Mouse (Mus musculus) myocyte (in vitro differentiated cells): ENCODE results near the gene Gosr1. TPM values are rescaled to one million over a fixed set of nuclear protein-coding genes. Genes with fewer than 3 reads are reported as not detected.
"Not testable (repeated sequence)": the region's sequence is repeated elsewhere in the genome, so short reads cannot be mapped to it uniquely, and the experiment has no call there.

Experiments used
- H3K27me3 ChIP-seq: one replicate; pipeline ENCODE4 v1.6.1; 2011; ENCODE audit not compliant: control insufficient read depth, insufficient read depth, insufficient read length
- H3K36me3 ChIP-seq: one replicate; pipeline ENCODE4 v1.6.1; 2011; ENCODE audit not compliant: control insufficient read depth, insufficient read depth
- H3K4me2 ChIP-seq: one replicate; pipeline ENCODE4 v1.6.1; 2011; ENCODE audit warnings: low read depth, control low read depth
- H3K4me3 ChIP-seq: one replicate; pipeline ENCODE4 v1.5.1; 2011; ENCODE audit warnings: mild to moderate bottlenecking, control low read depth, moderate library complexity
- H3K79me2 ChIP-seq: one replicate; pipeline ENCODE4 v1.6.1; 2011; ENCODE audit not compliant: control insufficient read depth, insufficient read depth
- H3ac ChIP-seq: one replicate; pipeline ENCODE4 v1.6.1; 2011; ENCODE audit not compliant: control insufficient read depth, insufficient read length
- CEBPB ChIP-seq: IDR thresholded peaks from 2 replicates; pipeline ENCODE4 v1.6.1; 2011; ENCODE audit warnings: mild to moderate bottlenecking, moderate library complexity; ENCODE audit not compliant: poor library complexity, insufficient read depth, severe bottlenecking
- E2F4 ChIP-seq: IDR thresholded peaks from one replicate; pipeline ENCODE4 v1.6.1; 2011; ENCODE audit warnings: mild to moderate bottlenecking, control low read depth, moderate library complexity; ENCODE audit not compliant: insufficient read depth
- MAX ChIP-seq: IDR thresholded peaks from one replicate; pipeline ENCODE4 v1.6.1; 2011; ENCODE audit warnings: low read depth, mild to moderate bottlenecking, control low read depth
- MYOD1 ChIP-seq, 3 experiments: IDR thresholded peaks; one replicate each; pipeline ENCODE4 v1.6.1; 2011; ENCODE audit warnings: control low read depth in 2 of 3, low read depth in 2 of 3, mild to moderate bottlenecking in 2 of 3, moderate library complexity in 1 of 3; ENCODE audit not compliant: insufficient read length in 2 of 3, control insufficient read depth in 1 of 3
- MYOG ChIP-seq, 3 experiments: IDR thresholded peaks; one replicate each; pipeline ENCODE4 v1.6.1; 2011; ENCODE audit warnings: control low read depth in 2 of 3, low read depth in 2 of 3, mild to moderate bottlenecking in 2 of 3; ENCODE audit not compliant: insufficient read length in 2 of 3, control insufficient read depth in 1 of 3, insufficient read depth in 1 of 3
- POLR2A ChIP-seq: IDR thresholded peaks from one replicate; pipeline ENCODE4 v1.6.1; 2011; ENCODE audit warnings: low read depth, mild to moderate bottlenecking, control low read depth, moderate library complexity; ENCODE audit not compliant: insufficient read length
- POLR2AphosphoS2 ChIP-seq: IDR thresholded peaks from one replicate; pipeline ENCODE4 v1.6.1; 2011; ENCODE audit warnings: low read depth, control low read depth; ENCODE audit not compliant: insufficient read length
- REST ChIP-seq: IDR thresholded peaks from one replicate; pipeline ENCODE4 v1.6.1; 2011; ENCODE audit warnings: mild to moderate bottlenecking, control low read depth, moderate library complexity; ENCODE audit not compliant: insufficient read depth, insufficient read length
- SRF ChIP-seq: IDR thresholded peaks from one replicate; pipeline ENCODE4 v1.6.1; 2011; ENCODE audit warnings: low read depth; ENCODE audit not compliant: control insufficient read depth, insufficient read length
- TCF12 ChIP-seq: IDR thresholded peaks from one replicate; pipeline ENCODE4 v1.6.1; 2011; ENCODE audit warnings: mild to moderate bottlenecking, control low read depth; ENCODE audit not compliant: poor library complexity, insufficient read depth, severe bottlenecking
- TCF3 ChIP-seq: IDR thresholded peaks from one replicate; pipeline ENCODE4 v1.6.1; 2011; ENCODE audit warnings: low read depth, control low read depth; ENCODE audit not compliant: insufficient read length
- USF1 ChIP-seq: IDR thresholded peaks from one replicate; pipeline ENCODE4 v1.6.1; 2011; ENCODE audit warnings: low read depth, mild to moderate bottlenecking, control low read depth, moderate library complexity
- polyA plus RNA-seq: library from polyadenylated mRNA; unstranded; fragments of >200 nt; fragmentation: generic; extraction: Trizol; gene quantifications from one replicate; pipeline ENCODE4 v1.2.1, GENCODE M21; 2012; ENCODE audit warnings: missing spikeins

Gosr1 gene
- polyA plus RNA-seq, 1 experiment = 16.5 TPM

GRCm38 (mm10) chr11:76707656-76708055 is 55.7 kb downstream of the Gosr1 start:
- TF ChIP-seq REST (no peak), MAX (no peak), POLR2A (no peak), SRF (no peak), POLR2AphosphoS2 (no peak), MYOD1 (IDR thresholded peaks at IDR 0.05; ENCODE audit: control insufficient read depth in 1 of 3, insufficient read length in 2 of 3, low read depth in 2 of 3) (no peak), TCF12 (no peak), TCF3 (no peak), CEBPB (no peak), E2F4 (no peak), USF1 (no peak), MYOG (IDR thresholded peaks at IDR 0.05; ENCODE audit: control insufficient read depth in 1 of 3, insufficient read depth in 1 of 3, insufficient read length in 2 of 3, low read depth in 2 of 3) (no peak)
- no peak overlapping the region for H3K4me3 ChIP-seq
- H3K4me2 ChIP-seq = no peak overlapping the region
- H3ac ChIP-seq = no peak overlapping the region
- H3K36me3 ChIP-seq = no peaks in the 10 kb centered on the region
- no peaks in the 10 kb centered on the region for H3K79me2 ChIP-seq
- H3K27me3 ChIP-seq = no peaks in the 10 kb centered on the region

- Histone ChIP-seq H3ac (no peak overlapping the region), H3K27me3 (no peaks in the 10 kb centered on the region), H3K36me3 (no peaks in the 10 kb centered on the region), H3K4me2 (no peak overlapping the region), H3K79me2 (no peaks in the 10 kb centered on the region), H3K4me3 (no peak overlapping the region)
- TF ChIP-seq MYOD1 (IDR thresholded peaks at IDR 0.05; ENCODE audit: control insufficient read depth in 1 of 3, insufficient read length in 2 of 3, low read depth in 2 of 3) = no peak
- TF ChIP-seq E2F4 = no peak
- TF ChIP-seq CEBPB = no peak
- no peak for TF ChIP-seq REST
- TF ChIP-seq SRF = no peak
- TF ChIP-seq USF1 = no peak
Measured at GRCm38 (mm10) chr11:76699626-76700025, 63.8 kb downstream of the Gosr1 start.

GRCm38 (mm10) chr11:76695810-76696209 is 67.6 kb downstream of the Gosr1 start:
- Histone ChIP-seq H3K27me3 (peaks cover 7% of the 10 kb centered on the region), H3K4me3 (no peak overlapping the region), H3K79me2 (no peaks in the 10 kb centered on the region), H3ac (no peak overlapping the region), H3K36me3 (no peaks in the 10 kb centered on the region), H3K4me2 (no peak overlapping the region)
- TF ChIP-seq MAX (no peak), TCF3 (no peak)

- Histone ChIP-seq H3K36me3 (no peaks in the 10 kb centered on the region), H3K27me3 (peaks cover 7% of the 10 kb centered on the region), H3ac (no peak overlapping the region), H3K79me2 (no peaks in the 10 kb centered on the region), H3K4me3 (no peak overlapping the region), H3K4me2 (no peak overlapping the region)
- TF ChIP-seq TCF3 (no peak), POLR2AphosphoS2 (no peak), E2F4 (no peak), USF1 (no peak), SRF (no peak), MYOD1 (IDR thresholded peaks at IDR 0.05; ENCODE audit: control insufficient read depth in 1 of 3, insufficient read length in 2 of 3, low read depth in 2 of 3) (peak in 2 of 3 experiments; percentile 91 to 93), TCF12 (peak; percentile 17), POLR2A (no peak), MAX (no peak), REST (no peak), MYOG (IDR thresholded peaks at IDR 0.05; ENCODE audit: control insufficient read depth in 1 of 3, insufficient read depth in 1 of 3, insufficient read length in 2 of 3, low read depth in 2 of 3) (peak in 1 of 3 experiments; percentile 16), CEBPB (no peak)
Measured at GRCm38 (mm10) chr11:76692096-76692495, 71.3 kb downstream of the Gosr1 start.

GRCm38 (mm10) chr11:76685604-76686003 is 77.8 kb downstream of the Gosr1 start:
- Histone ChIP-seq H3K27me3 (no peaks in the 10 kb centered on the region), H3K4me3 (no peak overlapping the region)

GRCm38 (mm10) chr11:76679508-76679907 is 83.9 kb downstream of the Gosr1 start, which contains the start of gene Trarg1:
Gene Trarg1 (plus strand): TSS chr11:76679808.
- H3K36me3 ChIP-seq, H3K4me3 ChIP-seq, H3K79me2 ChIP-seq: not testable (repeated sequence)

More at GRCm38 (mm10) chr11:76685604-76686003, 77.8 kb downstream of the Gosr1 start:
- Histone ChIP-seq H3K4me2 (no peak overlapping the region), H3K36me3 (no peaks in the 10 kb centered on the region), H3K79me2 (no peaks in the 10 kb centered on the region), H3ac (no peak overlapping the region)
- TF ChIP-seq MAX = no peak
- peak in 2 of 3 experiments; percentile 53 to 58 for TF ChIP-seq MYOD1 (IDR thresholded peaks at IDR 0.05; ENCODE audit: control insufficient read depth in 1 of 3, insufficient read length in 2 of 3, low read depth in 2 of 3)

More at GRCm38 (mm10) chr11:76679508-76679907, 83.9 kb downstream of the Gosr1 start, which contains the start of gene Trarg1:
- H3K27me3 ChIP-seq, H3ac ChIP-seq: not testable (repeated sequence)
- H3K4me2 ChIP-seq = peak within 1 kb of the TSS; percentile 18

Other genes starting within 250 kb of the Gosr1 start
- 81.3 TPM for gene Abr, start 141.3 kb downstream of the Gosr1 start, polyA plus RNA-seq
- not detected for gene Bhlha9, start 91.1 kb downstream of the Gosr1 start, polyA plus RNA-seq
- gene Trarg1, start 83.8 kb downstream of the Gosr1 start, polyA plus RNA-seq = 0.34 TPM
- gene Cpd, start 83.4 kb upstream of the Gosr1 start, polyA plus RNA-seq = 17.6 TPM
- gene Tmigd1, start 138.6 kb upstream of the Gosr1 start, polyA plus RNA-seq = not detected
- 58.3 TPM for gene Blmh, start 161.2 kb upstream of the Gosr1 start, polyA plus RNA-seq
- gene Slc6a4, start 235.0 kb upstream of the Gosr1 start, polyA plus RNA-seq = not detected